Mouse (Mus musculus) midbrain, embryonic 10.5 days (tissue): Measurements from ENCODE around the gene Mrpl23. TPM values are rescaled to one million over a fixed set of nuclear protein-coding genes. Genes with fewer than 3 reads are reported as not detected.

ENCODE experiments used
- DNase-seq: peaks from one replicate; pipeline ENCODE4 v3.0.0-alpha.2; 2017; ENCODE audit warnings: low spot score
- H3K27ac ChIP-seq: fragments of 300-500 bp; sonication (generic); replicated peaks from 2 replicates; pipeline ENCODE4 v1.5.1; 2016; ENCODE audit warnings: mild to moderate bottlenecking
- H3K27me3 ChIP-seq: fragments of 300-500 bp; sonication (generic); 2 replicates; pipeline ENCODE4 v1.6.1; 2016; ENCODE audit warnings: low read depth, mild to moderate bottlenecking; ENCODE audit not compliant: poor library complexity, severe bottlenecking
- H3K36me3 ChIP-seq: fragments of 300-500 bp; sonication (generic); 2 replicates; pipeline ENCODE4 v1.6.1; 2016; ENCODE audit warnings: mild to moderate bottlenecking, moderate library complexity
- H3K4me1 ChIP-seq: fragments of 300-500 bp; sonication (generic); 2 replicates; pipeline ENCODE4 v1.6.1; 2016
- H3K4me3 ChIP-seq: fragments of 300-500 bp; sonication (generic); 2 replicates; pipeline ENCODE4 v1.5.1; 2016; ENCODE audit warnings: mild to moderate bottlenecking, moderate library complexity
- H3K9me3 ChIP-seq: fragments of 300-500 bp; sonication (generic); replicated peaks from 2 replicates; pipeline ENCODE4 v1.6.1; 2016; ENCODE audit warnings: mild to moderate bottlenecking
- WGBS: fragments of 180-500 bp; shearing (Covaris S2); methylation state at CpG from one replicate; pipeline ENCODE4 v1.1.7; 2016; 5-methylcytosine and 5-hydroxymethylcytosine counted together
- polyA plus RNA-seq: library from polyadenylated mRNA; unstranded; fragments of >200 nt; fragmentation: Nextera tagmentation; extraction: Ambion mirVana; gene quantifications from 2 replicates; pipeline ENCODE4 v1.2.1, GENCODE M21; 2016

Mrpl23 gene
- polyA plus RNA-seq, 1 experiment from 2014 or later: 20.3 TPM

DNA sequence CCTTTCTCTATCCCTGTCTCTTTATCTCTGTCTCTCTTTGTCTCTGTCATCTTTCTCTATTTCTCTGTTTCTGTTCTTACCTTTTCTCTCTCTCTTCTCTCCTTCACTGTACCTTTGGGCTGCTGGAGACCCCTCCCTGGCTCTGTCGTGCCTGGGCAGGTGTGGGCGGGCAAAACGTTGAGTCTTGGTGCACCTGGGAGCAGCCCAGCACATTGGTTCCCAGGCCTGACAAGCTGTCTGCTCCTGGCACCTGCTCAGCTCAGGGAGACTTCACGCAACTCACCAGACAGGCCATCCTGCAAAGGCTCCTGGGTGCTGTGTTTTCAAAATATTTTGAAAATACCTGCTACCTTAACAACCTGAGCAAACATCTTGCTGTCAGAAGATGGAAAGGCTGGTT lies 29.3 kb upstream of the Mrpl23 start:
- H3K9me3 ChIP-seq: no peaks in the 10 kb centered on the region
- no peak for DNase-seq
- H3K4me3 ChIP-seq: no peak overlapping the region
- H3K4me1 ChIP-seq: peaks cover 44% of the 10 kb centered on the region
- WGBS: 81% methylated on average over 4 of the region's 4 CpGs
- no peaks in the 10 kb centered on the region for H3K27me3 ChIP-seq
- H3K36me3 ChIP-seq: no peaks in the 10 kb centered on the region
- H3K27ac ChIP-seq: no peak overlapping the region

GRCm38 (mm10) chr7:142505942-142506341 lies 26.5 kb upstream of the Mrpl23 start:
- 10% methylated on average over 2 of the region's 2 CpGs for WGBS
- Histone ChIP-seq H3K27me3 (no peaks in the 10 kb centered on the region), H3K9me3 (no peaks in the 10 kb centered on the region), H3K36me3 (no peaks in the 10 kb centered on the region), H3K4me1 (peaks cover 51% of the 10 kb centered on the region), H3K4me3 (no peak overlapping the region), H3K27ac (peak overlapping the region; percentile 72)
- peak; percentile 43 for DNase-seq

DNA sequence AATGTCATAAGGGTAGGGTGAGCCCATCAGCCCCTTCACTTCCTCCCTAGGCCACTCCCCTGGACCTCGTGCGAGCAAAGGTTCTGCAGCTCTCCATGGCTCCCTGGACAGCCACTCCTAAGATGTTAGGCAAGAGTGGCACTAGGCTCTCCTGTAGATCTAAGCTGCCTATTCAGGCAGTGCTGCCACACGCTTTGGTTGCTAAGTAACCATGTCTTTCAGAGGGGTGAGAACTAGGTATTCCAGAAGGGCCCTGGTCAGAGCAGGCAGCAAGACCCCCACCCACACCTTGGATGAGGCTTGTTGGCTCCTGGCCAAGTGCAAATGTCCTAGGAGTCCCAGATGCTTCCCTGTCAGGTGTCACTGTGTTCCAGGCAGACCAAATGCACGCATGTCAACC lies 26.0 kb upstream of the Mrpl23 start:
- H3K4me1 ChIP-seq: peaks cover 51% of the 10 kb centered on the region
- WGBS: 28% methylated on average over 4 of the region's 4 CpGs
- H3K4me3 ChIP-seq: no peak overlapping the region
- H3K27ac ChIP-seq: peak overlapping the region; percentile 72
- no peaks in the 10 kb centered on the region for H3K27me3 ChIP-seq
- H3K9me3 ChIP-seq: no peaks in the 10 kb centered on the region
- no peaks in the 10 kb centered on the region for H3K36me3 ChIP-seq
- peak; percentile 34 for DNase-seq

DNA sequence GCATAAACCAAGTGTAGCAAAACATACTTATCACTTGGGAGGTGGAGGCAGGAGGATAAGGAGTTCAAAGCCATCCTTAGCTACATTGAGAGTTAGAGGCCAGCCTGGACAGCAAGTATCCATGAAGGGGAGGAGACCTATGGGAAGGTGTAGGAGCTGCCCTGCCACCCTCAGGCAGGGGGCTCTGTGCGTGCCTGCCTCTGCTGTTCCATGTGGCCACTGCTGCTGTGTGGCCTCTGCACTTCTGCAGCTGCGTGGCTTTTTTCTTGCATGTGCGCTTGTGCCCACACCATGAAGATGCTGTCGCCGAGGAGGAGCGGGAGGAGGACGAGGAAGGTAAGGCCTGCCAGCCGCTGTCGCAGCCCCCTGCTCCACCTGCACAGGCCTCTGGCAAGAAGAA lies 25.0 kb upstream of the Mrpl23 start:
- Histone ChIP-seq H3K4me3 (no peak overlapping the region), H3K27me3 (no peaks in the 10 kb centered on the region), H3K9me3 (no peaks in the 10 kb centered on the region), H3K36me3 (no peaks in the 10 kb centered on the region), H3K27ac (peak overlapping the region; percentile 72), H3K4me1 (peaks cover 51% of the 10 kb centered on the region)
- no peak for DNase-seq
- 91% methylated on average over 9 of the region's 9 CpGs for WGBS

- Histone ChIP-seq H3K27ac (peak overlapping the region; percentile 87), H3K4me3 (no peak overlapping the region), H3K4me1 (peaks cover 51% of the 10 kb centered on the region), H3K9me3 (no peaks in the 10 kb centered on the region), H3K27me3 (no peaks in the 10 kb centered on the region), H3K36me3 (no peaks in the 10 kb centered on the region)
- DNase-seq: peak; percentile 34
- WGBS: 52% methylated on average over 14 of the region's 14 CpGs
Measured at GRCm38 (mm10) chr7:142509518-142509917, 23.0 kb upstream of the Mrpl23 start.

DNA sequence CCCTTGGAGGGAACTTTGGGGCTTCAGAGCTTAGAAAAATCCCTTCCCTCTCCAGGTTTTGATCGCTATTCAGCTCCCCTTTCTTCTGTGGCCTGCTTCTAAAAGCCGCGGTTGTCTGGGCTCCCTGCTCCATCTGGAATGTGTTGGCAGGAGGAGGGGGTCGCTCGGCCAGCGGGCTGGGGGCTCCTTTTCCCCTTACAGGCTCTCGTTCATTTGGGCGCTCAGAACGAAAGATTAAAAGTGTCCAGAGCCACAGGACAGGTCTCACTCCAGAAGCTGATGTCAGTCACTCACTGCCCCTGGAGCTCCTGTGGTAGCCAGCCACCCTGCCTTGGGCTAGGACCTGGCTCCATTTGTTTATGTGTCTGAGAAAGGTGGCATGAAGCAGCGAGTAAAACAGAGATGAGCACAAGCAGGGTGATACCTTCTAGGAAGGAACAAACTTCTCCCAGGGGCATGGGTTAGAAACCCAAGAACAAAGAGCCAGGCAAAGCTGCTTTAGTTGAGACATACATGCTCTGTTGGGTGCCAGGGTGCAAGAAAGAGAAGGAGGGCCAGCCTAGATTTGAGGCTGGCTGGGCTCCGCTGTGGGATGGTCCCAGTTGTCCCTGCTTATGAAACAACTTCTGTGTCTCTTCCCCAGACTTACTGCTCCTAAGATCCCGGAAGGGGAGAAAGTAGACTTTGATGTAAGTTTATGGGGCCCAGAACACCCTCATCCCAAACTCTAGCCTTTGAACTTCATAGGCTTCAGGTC lies 22.3 kb upstream of the Mrpl23 start:
- Histone ChIP-seq H3K36me3 (no peaks in the 10 kb centered on the region), H3K9me3 (no peaks in the 10 kb centered on the region), H3K27ac (peak overlapping the region; percentile 87), H3K27me3 (no peaks in the 10 kb centered on the region), H3K4me1 (peaks cover 45% of the 10 kb centered on the region), H3K4me3 (peak overlapping the region; percentile 20; the same call in 1 of the 2 replicates)
- peak; percentile 78 for DNase-seq
- WGBS: 8% methylated on average over 12 of the region's 12 CpGs

- Histone ChIP-seq H3K4me3 (no peak overlapping the region), H3K36me3 (no peaks in the 10 kb centered on the region), H3K27ac (peak overlapping the region; percentile 55), H3K27me3 (no peaks in the 10 kb centered on the region), H3K9me3 (no peaks in the 10 kb centered on the region), H3K4me1 (peaks cover 32% of the 10 kb centered on the region)
- 90% methylated on average over 4 of the region's 4 CpGs for WGBS
- DNase-seq: no peak
Measured at GRCm38 (mm10) chr7:142514048-142514447, 18.4 kb upstream of the Mrpl23 start.

DNA sequence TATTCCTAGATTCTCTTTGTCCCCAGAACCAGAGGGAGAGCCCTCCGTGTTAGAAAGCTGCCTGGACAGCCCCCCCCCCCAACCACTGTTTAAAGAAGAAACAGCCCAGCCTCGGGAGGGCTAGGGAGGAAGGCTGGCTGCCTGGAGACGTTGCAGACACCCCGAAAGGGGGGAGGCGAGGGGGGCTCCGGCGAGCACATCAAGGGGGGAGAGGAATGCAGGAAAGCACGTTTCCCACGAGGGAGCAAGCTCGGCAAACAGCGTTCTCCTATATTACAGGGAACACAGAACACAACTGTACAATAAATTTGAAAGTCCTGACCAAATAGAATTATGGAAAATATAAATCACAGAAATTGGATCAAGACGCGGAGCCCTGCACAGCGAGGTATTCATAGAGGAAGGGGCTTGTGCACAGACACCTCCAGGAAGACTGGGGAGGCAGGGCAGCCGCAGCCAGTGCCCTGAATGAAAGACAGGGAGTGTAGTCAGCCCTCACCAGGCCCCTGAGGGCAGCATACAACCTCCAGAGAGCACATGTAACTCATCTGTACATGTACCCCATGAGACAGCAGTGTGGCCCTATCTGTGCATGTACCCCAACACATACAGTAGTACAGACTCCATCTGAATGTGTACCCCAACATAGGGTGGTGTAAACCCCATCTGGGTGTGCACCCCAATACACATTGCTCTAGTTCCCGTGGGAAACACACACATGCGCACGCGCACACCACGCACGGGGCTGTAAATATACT lies 16.1 kb upstream of the Mrpl23 start:
- peaks cover 17% of the 10 kb centered on the region for H3K4me1 ChIP-seq
- no peak for DNase-seq
- no peaks in the 10 kb centered on the region for H3K27me3 ChIP-seq
- no peak overlapping the region for H3K4me3 ChIP-seq
- no peaks in the 10 kb centered on the region for H3K36me3 ChIP-seq
- peak overlapping the region; percentile 82 for H3K27ac ChIP-seq
- 62% methylated on average over 21 of the region's 21 CpGs for WGBS
- H3K9me3 ChIP-seq: no peaks in the 10 kb centered on the region

GRCm38 (mm10) chr7:142517531-142517930 lies 15.0 kb upstream of the Mrpl23 start:
- H3K4me1 ChIP-seq: peaks cover 21% of the 10 kb centered on the region
- no peak for DNase-seq
- H3K4me3 ChIP-seq: no peak overlapping the region
- H3K27ac ChIP-seq: no peak overlapping the region
- no peaks in the 10 kb centered on the region for H3K36me3 ChIP-seq
- WGBS: 85% methylated on average over 3 of the region's 3 CpGs
- H3K9me3 ChIP-seq: no peaks in the 10 kb centered on the region
- no peaks in the 10 kb centered on the region for H3K27me3 ChIP-seq

- Histone ChIP-seq H3K9me3 (no peaks in the 10 kb centered on the region), H3K4me3 (no peak overlapping the region), H3K27me3 (no peaks in the 10 kb centered on the region), H3K36me3 (no peaks in the 10 kb centered on the region), H3K4me1 (peaks cover 44% of the 10 kb centered on the region), H3K27ac (no peak overlapping the region)
- no peak for DNase-seq
- 87% methylated on average over 4 of the region's 4 CpGs for whole genome bisulfite sequencing
Measured at GRCm38 (mm10) chr7:142520331-142520730, 12.2 kb upstream of the Mrpl23 start.

DNA sequence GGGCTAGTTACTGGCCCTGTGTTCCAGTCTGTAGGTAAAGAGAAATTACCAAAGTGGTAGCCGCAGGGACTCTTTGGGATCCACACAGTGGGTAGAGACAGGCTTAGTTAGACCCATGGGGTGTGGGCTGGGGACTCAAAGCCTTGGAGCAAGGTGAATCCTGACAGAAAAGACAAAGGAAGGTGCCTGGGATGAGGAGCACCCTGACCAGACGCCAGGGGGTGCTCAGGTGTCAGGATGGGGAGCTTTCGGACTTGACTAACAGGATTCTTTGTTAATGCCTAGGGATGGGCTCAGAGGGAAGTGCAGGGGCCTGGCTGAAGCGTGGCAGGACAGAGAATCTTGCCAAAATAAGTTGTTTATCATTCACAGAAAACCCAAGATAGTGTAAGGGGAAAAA lies 10.1 kb upstream of the Mrpl23 start:
- Histone ChIP-seq H3K4me3 (no peak overlapping the region), H3K4me1 (peaks cover 44% of the 10 kb centered on the region), H3K9me3 (no peaks in the 10 kb centered on the region), H3K27me3 (no peaks in the 10 kb centered on the region), H3K36me3 (no peaks in the 10 kb centered on the region), H3K27ac (0 out of 2 replicates have a peak overlapping the region, but pooled peaks have one; percentile 55)
- WGBS: 19% methylated on average over 4 of the region's 4 CpGs
- peak; percentile 34 for DNase-seq

- Histone ChIP-seq H3K27me3 (no peaks in the 10 kb centered on the region), H3K4me3 (no peak overlapping the region), H3K4me1 (peaks cover 45% of the 10 kb centered on the region), H3K27ac (peak overlapping the region; percentile 68), H3K9me3 (no peaks in the 10 kb centered on the region), H3K36me3 (no peaks in the 10 kb centered on the region)
- 63% methylated on average over 17 of the region's 17 CpGs for WGBS
- no peak for DNase-seq
Measured at GRCm38 (mm10) chr7:142523200-142523990, 9.1 kb upstream of the Mrpl23 start.
